Mouse (Mus musculus) G1E (cell line): ENCODE data around the gene Vcan.

Experiments used
- CTCF ChIP-seq: IDR thresholded peaks from 2 replicates; pipeline ENCODE4 v1.5.1; 2012; ENCODE audit warnings: low read depth, low read length, inconsistent platforms, mixed read lengths
- GATA1 ChIP-seq: IDR thresholded peaks from 2 replicates; pipeline ENCODE4 v1.6.1; 2012; ENCODE audit warnings: borderline replicate concordance, low read length, inconsistent platforms, mixed read lengths
- POLR2AphosphoS5 ChIP-seq: IDR thresholded peaks from 2 replicates; pipeline ENCODE4 v1.6.1; 2012; ENCODE audit warnings: low read depth, low read length, inconsistent platforms; ENCODE audit not compliant: insufficient replicate concordance
- TAL1 ChIP-seq: conservative IDR thresholded peaks from 2 replicates; pipeline ENCODE4 v1.6.1; 2012; ENCODE audit warnings: low read depth, low read length, inconsistent platforms, mixed read lengths

DNA sequence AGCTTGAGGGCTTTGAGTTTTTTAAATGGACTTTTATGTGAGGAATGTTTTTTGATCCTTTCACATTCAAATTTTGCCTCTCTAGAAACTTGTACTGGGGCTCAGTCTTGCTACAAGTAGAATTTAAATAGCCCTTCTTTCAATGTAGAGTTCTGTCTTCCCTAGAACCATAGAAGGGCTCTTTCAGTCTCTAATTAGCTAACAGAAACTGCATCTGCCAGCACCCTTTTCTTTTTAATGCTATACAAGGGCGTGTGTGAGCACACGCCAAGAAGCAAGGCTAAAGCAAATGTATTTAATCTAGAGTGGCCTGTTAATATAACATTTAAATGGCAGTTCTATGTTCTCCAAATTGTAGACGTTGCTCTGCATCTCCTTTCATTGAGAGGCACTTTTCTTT lies 134.9 kb downstream of the Vcan start:
- TF ChIP-seq GATA1 (no peak), CTCF (no peak), TAL1 (no peak), POLR2AphosphoS5 (no peak)
